Mouse (Mus musculus) cerebellum, adult 8-10 months (tissue): ENCODE measurements around the gene Irx5.
A peak's percentile ranks its signal among the peaks of the same experiment; 100 is the strongest.

ENCODE experiments used
- DNase-seq: peaks from one replicate; pipeline ENCODE4 v3.0.0; 2022

The Irx5 gene

GRCm38 (mm10) chr8:92361546-92362351 lies 4.3 kb downstream of the Irx5 start:
- peak; percentile 15 for DNase-seq

GRCm38 (mm10) chr8:92362396-92363115 lies 5.1 kb downstream of the Irx5 start:
- no peak for DNase-seq

- no peak for DNase-seq
These were observed 6.1 kb downstream of the Irx5 start for GRCm38 (mm10) chr8:92363217-92364147.

GRCm38 (mm10) chr8:92364148-92364775 lies 6.8 kb downstream of the Irx5 start:
- no peak for DNase-seq

- no peak for DNase-seq
These were observed 7.4 kb downstream of the Irx5 start for GRCm38 (mm10) chr8:92364776-92365240.

GRCm38 (mm10) chr8:92365241-92365943 lies 8.0 kb downstream of the Irx5 start:
- no peak for DNase-seq

GRCm38 (mm10) chr8:92365944-92366735 lies 8.7 kb downstream of the Irx5 start:
- no peak for DNase-seq

GRCm38 (mm10) chr8:92366736-92367267 lies 9.4 kb downstream of the Irx5 start:
- DNase-seq: no peak

- no peak for DNase-seq
These were observed 22.1 kb downstream of the Irx5 start for GRCm38 (mm10) chr8:92379524-92379923.

GRCm38 (mm10) chr8:92380571-92380970 lies 23.1 kb downstream of the Irx5 start:
- no peak for DNase-seq

GRCm38 (mm10) chr8:92387893-92388292 lies 30.5 kb downstream of the Irx5 start:
- DNase-seq: no peak

GRCm38 (mm10) chr8:92404218-92404617 lies 46.8 kb downstream of the Irx5 start:
- no peak for DNase-seq

GRCm38 (mm10) chr8:92408092-92408491 lies 50.7 kb downstream of the Irx5 start:
- DNase-seq: no peak

GRCm38 (mm10) chr8:92413583-92413982 lies 56.2 kb downstream of the Irx5 start:
- no peak for DNase-seq

GRCm38 (mm10) chr8:92420666-92421065 lies 63.2 kb downstream of the Irx5 start:
- no peak for DNase-seq
